Mouse (Mus musculus) neural tube, embryonic 14.5 days (tissue): ENCODE data around the gene Vamp1. TPM values are rescaled to one million over a fixed set of nuclear protein-coding genes. Genes with fewer than 3 reads are reported as not detected.

Source experiments
- ATAC-seq: fragments of 200-750 bp; cut with Nextera tagmentation; 2 replicates; pipeline ENCODE4 v1.8.0; 2017; ENCODE audit warnings: low read depth, mild to moderate bottlenecking, moderate TSS enrichment, moderate library complexity
- H3K27ac ChIP-seq: fragments of 300-500 bp; sonication (generic); 2 replicates; pipeline ENCODE4 v1.5.1; 2014; ENCODE audit warnings: low read depth, mild to moderate bottlenecking, control low read depth, low read length, moderate library complexity, mixed read lengths
- H3K27me3 ChIP-seq: fragments of 300-500 bp; sonication (generic); 2 replicates; pipeline ENCODE4 v1.6.1; 2014; ENCODE audit warnings: low read length; ENCODE audit not compliant: control insufficient read depth, insufficient read depth
- H3K36me3 ChIP-seq: fragments of 300-500 bp; sonication (generic); 2 replicates; pipeline ENCODE4 v1.6.1; 2014; ENCODE audit warnings: low read length, mixed read lengths; ENCODE audit not compliant: control insufficient read depth, insufficient read depth
- H3K4me1 ChIP-seq: fragments of 300-500 bp; sonication (generic); 2 replicates; pipeline ENCODE4 v1.6.1; 2014; ENCODE audit warnings: low read length; ENCODE audit not compliant: control insufficient read depth, insufficient read depth
- H3K4me2 ChIP-seq: fragments of 300-500 bp; sonication (generic); 2 replicates; pipeline ENCODE4 v1.6.1; 2014; ENCODE audit warnings: mild to moderate bottlenecking, low read depth, low read length, control low read depth
- H3K4me3 ChIP-seq: fragments of 300-500 bp; sonication (generic); 2 replicates; pipeline ENCODE4 v1.5.1; 2014; ENCODE audit warnings: low read depth, low read length, control low read depth, mixed read lengths
- H3K9ac ChIP-seq: fragments of 300-500 bp; sonication (generic); replicated peaks from 2 replicates; pipeline ENCODE4 v1.6.1; 2014; ENCODE audit warnings: low read depth, mild to moderate bottlenecking, control low read depth, low read length, mixed read lengths
- H3K9me3 ChIP-seq: fragments of 300-500 bp; sonication (generic); 2 replicates; pipeline ENCODE4 v1.6.1; 2016; ENCODE audit warnings: low read length; ENCODE audit not compliant: control insufficient read depth
- WGBS: fragments of 180-500 bp; shearing (Covaris S2); extraction: QIAGEN DNeasy Blood & Tissue Kit; methylation state at CpG from one replicate; pipeline ENCODE4 v1.1.7; 2014; 5-methylcytosine and 5-hydroxymethylcytosine counted together
- polyA plus RNA-seq: library from polyadenylated mRNA; unstranded; fragments of >200 nt; fragmentation: Nextera tagmentation; extraction: Ambion mirVana; gene quantifications from 2 replicates; pipeline ENCODE4 v1.2.1, GENCODE M21; 2014

Vamp1 gene
- polyA plus RNA-seq, 1 experiment from 2014 or later, result 21.2 TPM

DNA sequence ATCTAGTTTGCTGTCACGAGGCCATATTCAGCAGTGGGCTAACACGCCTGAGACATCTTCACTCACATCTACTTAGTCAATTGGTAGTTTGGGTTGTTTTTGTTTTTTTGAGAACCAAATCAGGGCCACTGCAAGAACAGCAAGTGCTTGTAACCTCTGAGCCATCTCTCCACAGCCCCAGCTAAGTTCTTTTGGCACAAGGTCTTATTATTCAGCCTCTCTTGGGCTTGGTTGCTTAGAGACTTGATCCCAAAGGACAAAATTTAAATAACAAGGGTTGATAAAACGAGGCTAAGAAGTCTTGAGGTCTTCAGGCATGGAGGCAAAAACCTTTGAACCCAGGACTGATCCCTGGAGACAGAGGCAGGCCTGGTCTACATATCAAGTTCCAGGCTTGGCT, 19.1 kb upstream of the Vamp1 start:
- Histone ChIP-seq H3K4me3 (no peak overlapping the region), H3K27me3 (no peaks in the 10 kb centered on the region), H3K4me1 (peaks cover 6% of the 10 kb centered on the region; the same call in 1 of the 2 replicates), H3K4me2 (no peak overlapping the region), H3K9me3 (no peaks in the 10 kb centered on the region), H3K36me3 (0 out of 2 replicates have a peak, but pooled peaks cover 5% of the 10 kb centered on the region), H3K9ac (no peak overlapping the region), H3K27ac (no peak overlapping the region)
- no peak for ATAC-seq
- 54% methylated on average over 3 of the region's 3 CpGs for WGBS

DNA sequence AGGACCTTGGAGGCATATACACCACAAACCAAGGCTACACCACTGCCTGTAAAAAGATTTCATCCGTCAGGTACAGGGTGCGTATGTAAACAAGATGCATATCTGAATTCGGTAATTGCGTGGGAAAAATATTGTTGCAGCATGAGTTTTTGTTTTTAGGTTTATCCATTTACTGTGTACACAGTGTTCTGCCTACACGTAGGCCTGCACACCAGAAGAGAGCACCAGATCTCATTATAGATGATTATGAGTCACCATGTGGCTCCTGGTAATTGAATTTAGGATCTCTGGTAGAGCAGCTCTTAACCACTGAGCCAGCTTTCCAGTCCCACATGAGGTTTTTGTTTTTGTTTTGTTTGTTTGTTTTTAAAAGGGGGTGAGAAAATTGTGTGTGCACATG, 18.2 kb upstream of the Vamp1 start:
- WGBS, result 88% methylated on average over 5 of the region's 5 CpGs
- Histone ChIP-seq H3K27me3 (no peaks in the 10 kb centered on the region), H3K9ac (no peak overlapping the region), H3K4me1 (peaks cover 6% of the 10 kb centered on the region; the same call in 1 of the 2 replicates), H3K27ac (no peak overlapping the region), H3K9me3 (no peaks in the 10 kb centered on the region), H3K36me3 (0 out of 2 replicates have a peak, but pooled peaks cover 5% of the 10 kb centered on the region), H3K4me3 (no peak overlapping the region), H3K4me2 (no peak overlapping the region)
- ATAC-seq, result no peak

DNA sequence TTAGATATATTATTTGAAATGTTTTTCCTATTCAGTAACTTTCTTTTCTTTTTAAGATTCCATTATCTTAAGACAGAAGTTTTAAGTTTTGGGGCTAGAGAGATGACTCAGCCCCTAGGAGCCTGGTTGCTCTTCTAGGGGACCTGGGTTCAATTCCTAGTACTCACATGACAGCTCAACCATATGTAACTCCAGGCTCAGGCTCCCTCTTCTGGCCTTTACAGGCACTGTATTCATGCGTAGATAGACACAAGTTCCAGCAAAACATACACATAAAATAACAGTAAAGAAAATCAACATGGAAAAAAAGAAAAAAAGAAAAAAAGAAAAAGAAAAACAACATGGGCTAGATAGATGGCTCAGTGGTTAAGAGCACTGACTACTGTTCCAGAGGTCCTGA, 4.9 kb upstream of the Vamp1 start:
- Histone ChIP-seq H3K9ac (no peak overlapping the region), H3K27ac (no peak overlapping the region), H3K4me3 (no peak overlapping the region), H3K4me2 (no peak overlapping the region), H3K9me3 (no peaks in the 10 kb centered on the region), H3K27me3 (no peaks in the 10 kb centered on the region), H3K4me1 (no peaks in the 10 kb centered on the region), H3K36me3 (no peaks in the 10 kb centered on the region)
- ATAC-seq, result no peak
- 85% methylated on average over 1 of the region's 1 CpGs for WGBS

DNA sequence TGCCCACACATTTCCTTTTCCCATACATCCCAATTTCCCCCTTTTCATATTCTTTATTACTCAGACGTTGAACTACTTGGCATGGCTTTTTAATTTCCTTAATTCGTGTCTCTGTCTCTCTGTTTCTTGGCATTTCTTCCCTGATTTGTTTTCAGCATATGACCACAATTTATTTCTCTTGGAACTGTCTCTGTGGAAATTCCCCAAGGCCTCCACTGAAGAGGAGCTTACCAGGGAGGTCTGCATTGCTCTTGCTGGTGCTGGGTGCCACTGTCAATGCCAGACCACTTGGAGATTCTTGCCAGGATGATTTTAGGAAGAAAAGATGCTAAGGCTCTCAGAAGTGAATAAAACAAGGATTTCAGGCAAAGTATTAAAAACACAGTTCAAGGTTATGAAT, 2.7 kb upstream of the Vamp1 start:
- H3K9me3 ChIP-seq, result no peaks in the 10 kb centered on the region
- H3K27ac ChIP-seq, result no peak overlapping the region
- H3K4me2 ChIP-seq, result no peak overlapping the region
- ATAC-seq, result no peak
- H3K4me3 ChIP-seq, result no peak overlapping the region
- WGBS, result 54% methylated on average over 2 of the region's 2 CpGs
- no peaks in the 10 kb centered on the region for H3K27me3 ChIP-seq
- no peaks in the 10 kb centered on the region for H3K36me3 ChIP-seq
- H3K9ac ChIP-seq, result no peak overlapping the region
- peaks cover 9% of the 10 kb centered on the region for H3K4me1 ChIP-seq

DNA sequence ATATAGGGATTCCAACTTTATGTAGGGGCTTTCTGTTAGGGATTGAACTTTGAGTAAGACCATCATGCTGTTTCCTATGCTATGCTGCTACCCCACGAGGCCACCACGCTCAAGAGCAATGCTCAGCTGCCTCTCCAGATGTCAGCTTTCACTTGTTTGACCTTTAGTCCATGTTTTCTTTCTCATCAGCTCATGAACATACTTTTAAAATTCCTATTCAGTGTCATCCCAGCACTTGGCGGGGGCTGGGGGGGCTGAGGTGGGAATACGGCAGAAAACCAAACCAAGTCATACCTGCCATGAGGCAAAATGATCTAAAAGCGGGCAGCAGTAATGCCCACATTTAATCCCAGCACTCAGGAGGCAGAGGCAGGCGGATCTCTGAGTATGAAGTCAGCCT, 2.2 kb upstream of the Vamp1 start:
- no peaks in the 10 kb centered on the region for H3K9me3 ChIP-seq
- ATAC-seq, result no peak
- H3K36me3 ChIP-seq, result no peaks in the 10 kb centered on the region
- no peak overlapping the region for H3K27ac ChIP-seq
- H3K4me2 ChIP-seq, result no peak overlapping the region
- H3K9ac ChIP-seq, result no peak overlapping the region
- WGBS, result 83% methylated on average over 6 of the region's 6 CpGs
- peaks cover 9% of the 10 kb centered on the region for H3K4me1 ChIP-seq
- H3K4me3 ChIP-seq, result no peak overlapping the region
- no peaks in the 10 kb centered on the region for H3K27me3 ChIP-seq

DNA sequence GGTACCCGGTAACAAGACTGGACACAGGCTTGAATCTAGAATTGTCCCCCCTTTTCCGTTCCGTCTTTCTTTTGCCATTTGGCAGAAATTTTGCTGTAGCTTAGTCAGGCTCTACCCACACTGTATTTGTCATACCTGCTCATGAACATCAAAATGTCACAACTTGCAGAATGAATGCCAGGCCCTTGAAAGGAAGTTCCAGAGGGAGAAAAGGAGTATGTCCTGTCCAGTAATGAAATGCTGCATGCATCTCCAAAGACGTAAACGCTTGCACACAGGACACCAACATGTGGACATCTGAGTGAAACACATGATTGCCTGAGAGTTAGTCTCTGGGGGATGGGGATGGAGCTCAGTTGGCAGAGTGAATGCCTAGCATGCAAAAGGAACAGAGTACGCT, 1.6 kb upstream of the Vamp1 start:
- no peaks in the 10 kb centered on the region for H3K27me3 ChIP-seq
- H3K4me1 ChIP-seq, result peaks cover 9% of the 10 kb centered on the region
- no peak overlapping the region for H3K27ac ChIP-seq
- WGBS, result 77% methylated on average over 6 of the region's 6 CpGs
- H3K36me3 ChIP-seq, result no peaks in the 10 kb centered on the region
- no peaks in the 10 kb centered on the region for H3K9me3 ChIP-seq
- ATAC-seq, result no peak
- H3K4me3 ChIP-seq, result no peak overlapping the region
- H3K9ac ChIP-seq, result no peak overlapping the region
- no peak overlapping the region for H3K4me2 ChIP-seq

DNA sequence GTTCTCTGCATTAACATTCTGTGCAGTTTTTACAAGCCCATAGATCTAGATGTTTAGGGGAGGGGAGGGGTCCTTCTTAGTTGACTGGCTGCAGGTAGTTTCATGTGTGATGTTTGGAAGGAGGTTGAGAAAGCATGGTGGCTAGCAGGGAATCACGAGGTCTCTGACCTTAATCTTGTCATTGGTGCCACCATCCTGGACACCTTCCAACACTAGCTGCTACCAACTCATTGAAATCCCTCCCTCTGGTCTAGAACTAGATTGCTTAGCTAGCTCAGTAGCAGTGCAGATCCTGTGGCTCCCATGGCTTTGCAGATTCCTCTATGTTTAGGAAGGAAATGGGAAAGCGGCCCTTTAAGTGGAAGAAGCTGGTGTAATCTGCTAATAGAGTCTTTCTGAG, 1.5 kb downstream of the Vamp1 start:
- Histone ChIP-seq H3K27me3 (no peaks in the 10 kb centered on the region), H3K4me2 (no peak overlapping the region), H3K4me1 (peaks cover 9% of the 10 kb centered on the region), H3K9ac (no peak overlapping the region), H3K9me3 (no peaks in the 10 kb centered on the region), H3K27ac (no peak overlapping the region), H3K4me3 (no peak overlapping the region), H3K36me3 (no peaks in the 10 kb centered on the region)
- WGBS, result 86% methylated on average over 2 of the region's 2 CpGs
- ATAC-seq, result no peak

DNA sequence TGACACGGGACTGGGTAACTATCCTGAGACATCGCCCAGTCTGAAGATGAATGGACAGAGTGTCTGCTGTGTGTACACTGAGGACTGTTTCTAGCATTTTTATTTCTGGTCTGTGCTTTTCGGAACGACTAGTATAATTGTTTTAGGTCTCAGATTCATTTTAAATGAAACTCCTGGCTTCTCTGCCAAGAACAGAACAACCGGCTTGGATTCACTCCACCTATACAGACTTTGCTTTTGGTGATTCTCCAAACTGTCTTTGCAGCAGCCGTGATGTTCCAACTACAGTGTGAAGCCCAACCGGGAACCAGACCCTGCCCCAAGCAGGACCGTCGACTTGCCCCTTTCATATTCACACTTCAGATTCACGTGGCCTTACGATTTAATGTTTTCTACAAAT, 2.5 kb downstream of the Vamp1 start:
- H3K9me3 ChIP-seq, result no peaks in the 10 kb centered on the region
- WGBS, result 94% methylated on average over 11 of the region's 11 CpGs
- H3K9ac ChIP-seq, result no peak overlapping the region

DNA sequence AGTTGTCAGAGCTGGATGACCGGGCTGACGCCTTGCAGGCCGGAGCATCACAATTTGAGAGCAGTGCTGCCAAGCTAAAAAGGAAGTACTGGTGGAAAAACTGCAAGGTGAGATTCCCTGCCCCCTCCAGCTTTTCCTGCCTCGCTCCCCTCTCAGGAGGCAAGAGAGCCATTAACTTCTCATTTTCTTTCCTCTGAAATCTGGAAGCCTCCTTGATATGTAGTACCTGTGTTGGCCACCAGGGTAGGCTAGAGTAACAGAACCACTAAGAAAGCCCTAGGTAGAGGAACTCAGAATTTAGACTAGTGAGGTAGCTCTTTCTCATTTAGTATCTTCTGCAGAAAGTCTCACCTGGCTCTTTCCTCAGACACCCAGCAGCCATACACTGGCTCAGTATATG, 3.6 kb downstream of the Vamp1 start:
- no peak overlapping the region for H3K9ac ChIP-seq
- no peaks in the 10 kb centered on the region for H3K9me3 ChIP-seq
- H3K4me1 ChIP-seq, result peaks cover 9% of the 10 kb centered on the region
- H3K4me2 ChIP-seq, result no peak overlapping the region
- H3K27ac ChIP-seq, result no peak overlapping the region
- no peaks in the 10 kb centered on the region for H3K36me3 ChIP-seq
- H3K4me3 ChIP-seq, result no peak overlapping the region
- 81% methylated on average over 4 of the region's 4 CpGs for WGBS
- H3K27me3 ChIP-seq, result no peaks in the 10 kb centered on the region
- ATAC-seq, result no peak

More for the DNA sequence above, 2.5 kb downstream of the Vamp1 start:
- no peaks in the 10 kb centered on the region for H3K36me3 ChIP-seq
- no peak overlapping the region for H3K4me2 ChIP-seq
- H3K4me3 ChIP-seq, result no peak overlapping the region
- no peak for ATAC-seq
- peaks cover 9% of the 10 kb centered on the region for H3K4me1 ChIP-seq
- H3K27ac ChIP-seq, result no peak overlapping the region
- no peaks in the 10 kb centered on the region for H3K27me3 ChIP-seq
